Mouse (Mus musculus) large intestine, adult 2 months (tissue): ENCODE results near the gene Brat1. TPM values are rescaled to one million over a fixed set of nuclear protein-coding genes. Genes with fewer than 3 reads are reported as not detected.

Source experiments
- DNase-seq: peaks from one replicate; pipeline ENCODE4 v3.0.0-alpha.2; 2012; ENCODE audit warnings: low read depth, low spot score
- WGBS: fragments of 180-500 bp; shearing (Covaris S2); methylation state at CpG from one replicate; pipeline ENCODE4 v1.1.7; 2018; 5-methylcytosine and 5-hydroxymethylcytosine counted together
- polyA plus RNA-seq: library from polyadenylated mRNA; depleted of rRNA; stranded (reverse); fragments of >200 nt; gene quantifications from 2 replicates; pipeline ENCODE4 v1.2.3, GENCODE M21; 2012

Brat1 gene
- polyA plus RNA-seq, 1 experiment: 11.0 TPM

DNA sequence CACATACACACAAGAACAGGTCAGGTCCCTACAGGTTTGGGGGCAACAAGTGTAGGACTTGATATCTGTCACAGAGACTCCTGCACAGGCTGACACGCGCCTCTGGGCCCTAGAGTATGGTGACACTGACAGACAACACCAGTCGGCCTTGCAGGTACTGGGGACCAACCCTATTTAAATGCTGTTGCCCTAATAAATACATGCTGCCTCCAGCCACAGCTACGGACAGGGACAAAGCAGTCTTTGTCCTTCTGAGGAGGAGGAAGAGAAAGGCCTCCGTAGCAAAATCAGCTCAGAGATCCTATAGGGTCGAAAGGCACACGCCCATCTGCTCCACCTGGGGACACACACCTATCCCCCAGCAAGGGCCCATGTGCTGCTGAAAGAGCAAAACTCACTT lies 8.8 kb upstream of the Brat1 start:
- DNase-seq: no peak
- 47% methylated on average over 7 of the region's 7 CpGs for WGBS

DNA sequence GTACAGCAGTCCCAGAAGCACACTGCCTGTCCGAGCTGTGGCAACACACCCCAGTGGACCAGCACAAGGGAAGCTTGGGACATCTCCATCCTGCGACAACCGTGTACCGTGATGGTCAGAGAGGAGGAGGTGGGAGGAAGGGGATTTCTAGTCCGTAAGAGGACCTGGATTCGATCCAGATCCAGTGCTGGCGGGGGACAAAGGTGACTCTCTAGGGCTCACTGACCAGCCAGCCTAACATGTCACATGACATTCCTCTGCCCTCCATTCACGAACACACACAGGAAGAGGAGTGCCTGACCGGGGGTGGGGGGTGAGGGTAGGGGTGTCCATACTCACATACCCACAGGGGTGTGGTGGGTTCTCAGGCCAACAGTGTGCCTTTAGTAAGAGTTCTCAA lies 5.0 kb upstream of the Brat1 start:
- WGBS: 84% methylated on average over 9 of the region's 9 CpGs
- no peak for DNase-seq

DNA sequence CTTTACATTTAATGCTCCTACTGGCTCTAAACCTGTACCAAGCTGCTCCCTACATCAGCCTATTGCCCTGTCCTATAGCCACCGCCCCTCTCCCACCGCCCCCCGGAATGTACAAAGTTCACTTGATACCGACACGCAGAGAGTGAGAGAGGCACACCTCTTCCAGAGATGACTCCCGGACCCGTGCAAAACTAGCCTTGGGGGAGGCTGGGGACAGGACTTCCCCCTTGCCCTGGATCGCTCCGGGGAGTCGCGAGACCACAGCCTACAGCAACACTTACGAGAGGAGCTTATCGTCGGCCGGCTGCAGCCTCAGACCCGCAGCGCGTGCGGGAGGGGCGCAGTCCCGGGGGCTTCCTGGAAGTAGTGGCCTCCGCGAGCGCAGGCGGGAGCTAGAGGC lies 3.1 kb upstream of the Brat1 start:
- WGBS: under 1% methylated on average over 25 of the region's 25 CpGs
- DNase-seq: no peak

DNA sequence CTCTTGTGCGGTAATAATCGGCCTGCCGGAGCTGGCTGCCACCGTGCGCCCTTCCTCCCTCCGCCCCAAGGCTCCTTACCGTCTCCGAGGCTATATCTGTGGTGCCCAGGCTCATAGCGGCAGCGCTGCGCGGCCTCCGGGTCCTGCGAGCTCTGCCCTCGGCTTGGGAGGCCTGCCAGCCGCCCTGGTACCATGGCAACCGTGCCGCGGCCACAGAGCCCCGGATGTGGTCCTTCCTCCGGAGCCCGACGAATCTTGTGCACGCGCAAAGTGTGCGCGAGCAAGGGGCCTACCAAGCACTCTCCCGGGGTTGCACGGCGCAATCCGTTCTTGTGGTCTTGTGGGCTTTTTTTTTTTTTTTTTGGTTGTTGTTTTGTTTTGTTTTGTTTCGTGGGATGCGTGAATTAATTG lies 2.7 kb upstream of the Brat1 start, which contains the start of gene Iqce:
Gene Iqce, minus strand, starts transcription at position 276 of the 411 bp plus-strand sequence.
- DNase-seq: no peak

DNA sequence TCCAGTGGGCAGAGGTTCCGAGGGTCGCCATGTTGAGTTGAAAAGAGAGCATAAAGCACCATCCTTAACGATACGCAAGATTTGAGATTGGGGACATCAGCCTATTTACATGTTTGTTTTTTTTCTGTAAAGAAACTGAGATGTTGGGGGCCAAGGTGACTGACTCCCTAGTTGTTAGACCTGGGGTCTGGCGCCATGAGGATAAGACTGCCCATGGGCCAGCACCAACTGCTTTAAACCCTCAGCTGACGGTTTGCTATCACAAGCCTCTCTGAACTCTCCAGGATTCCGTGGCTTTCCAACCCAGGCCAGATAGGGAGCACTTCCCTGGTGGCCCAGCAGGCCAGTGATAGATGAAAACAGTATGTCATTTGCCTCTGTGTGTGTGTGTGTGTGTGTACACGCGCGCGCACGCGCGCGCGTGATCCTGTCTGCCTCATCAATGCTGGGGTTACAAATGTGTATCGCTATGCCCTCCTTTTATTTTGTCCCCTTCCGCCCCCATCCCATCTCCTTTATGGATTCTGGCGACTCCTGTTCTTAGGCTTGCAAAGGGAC lies 2.1 kb upstream of the Brat1 start:
- 84% methylated on average over 19 of the region's 19 CpGs for WGBS
- DNase-seq: no peak

More for the DNA sequence above, 2.7 kb upstream of the Brat1 start, which contains the start of gene Iqce:
- WGBS: under 1% methylated on average over 33 of the region's 33 CpGs

DNA sequence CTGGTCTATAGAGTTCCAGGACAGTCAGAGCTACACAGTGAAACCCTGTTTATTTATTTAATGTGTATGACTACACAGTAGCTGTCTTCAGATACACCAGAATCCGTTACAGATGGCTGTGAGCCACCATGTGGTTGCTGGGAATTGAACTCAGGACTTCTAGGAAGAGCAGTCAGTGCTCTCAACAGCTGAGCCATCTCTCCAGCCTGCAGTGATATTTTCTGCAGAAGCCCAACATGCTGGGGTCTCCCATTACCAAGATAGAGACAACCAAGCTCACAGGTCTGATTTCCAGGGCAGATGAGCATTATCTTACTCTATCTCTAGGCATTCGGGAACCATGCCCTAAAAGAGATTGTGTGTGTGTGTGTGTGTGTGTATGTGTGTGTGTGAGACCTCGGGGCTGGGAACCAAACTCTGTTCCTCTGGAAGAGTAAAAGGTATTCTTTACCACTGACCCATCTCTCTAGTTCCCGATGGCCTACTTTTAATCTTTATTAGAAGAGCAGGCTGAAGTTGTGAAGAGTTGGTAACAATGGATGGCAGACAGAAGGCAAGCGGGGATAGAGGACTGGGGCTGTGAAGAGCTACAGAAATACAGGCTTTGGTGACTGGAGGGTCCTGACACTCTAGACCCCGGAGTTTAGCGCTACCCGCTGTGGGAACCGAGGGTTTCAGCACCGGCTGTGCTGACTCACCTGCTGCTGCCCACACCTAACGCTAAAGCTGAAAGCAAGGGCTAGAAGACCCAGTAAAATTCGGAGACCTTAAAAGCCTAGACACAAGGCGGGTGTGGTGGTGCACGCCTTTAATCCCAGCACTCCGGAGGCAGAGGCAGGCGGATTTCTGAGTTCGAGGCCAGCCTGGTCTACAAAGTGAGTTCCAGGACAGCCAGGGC lies 1.1 kb upstream of the Brat1 start:
- WGBS: 21% methylated on average over 17 of the region's 17 CpGs
- no peak for DNase-seq

DNA sequence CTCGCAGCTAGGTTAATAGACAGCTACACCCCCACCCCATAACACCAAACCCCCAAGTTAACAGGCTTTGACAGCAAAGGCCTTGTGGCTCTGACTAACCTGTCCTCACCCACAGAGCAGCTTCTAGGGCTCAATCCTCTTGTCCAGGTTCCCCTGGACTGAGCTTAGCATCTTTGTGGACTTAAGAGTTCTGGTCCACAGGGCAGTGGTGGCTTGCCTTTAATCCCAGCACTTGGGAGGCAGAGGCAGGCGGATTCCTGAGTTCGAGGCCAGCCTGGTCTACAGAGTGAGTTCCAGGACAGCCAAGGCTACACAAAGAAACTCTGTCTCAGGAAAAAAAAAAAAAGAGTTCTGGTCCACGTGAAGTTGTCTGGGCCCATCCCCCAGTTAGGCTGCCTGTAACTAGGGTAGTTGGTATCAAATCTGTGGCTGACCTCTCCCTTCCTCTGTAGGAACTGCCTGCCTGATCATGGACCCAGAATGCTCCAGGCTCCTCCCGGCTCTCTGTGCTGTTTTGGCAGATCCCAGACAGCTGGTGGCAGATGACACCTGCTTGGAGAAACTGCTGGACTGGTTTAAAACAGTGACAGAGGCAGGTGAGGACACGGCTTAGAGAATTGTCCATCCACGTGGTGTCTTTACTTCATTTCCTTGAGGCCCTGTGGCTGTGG lies 825 bp downstream of the Brat1 start:
- WGBS: 30% methylated on average over 7 of the region's 7 CpGs
- no peak for DNase-seq

DNA sequence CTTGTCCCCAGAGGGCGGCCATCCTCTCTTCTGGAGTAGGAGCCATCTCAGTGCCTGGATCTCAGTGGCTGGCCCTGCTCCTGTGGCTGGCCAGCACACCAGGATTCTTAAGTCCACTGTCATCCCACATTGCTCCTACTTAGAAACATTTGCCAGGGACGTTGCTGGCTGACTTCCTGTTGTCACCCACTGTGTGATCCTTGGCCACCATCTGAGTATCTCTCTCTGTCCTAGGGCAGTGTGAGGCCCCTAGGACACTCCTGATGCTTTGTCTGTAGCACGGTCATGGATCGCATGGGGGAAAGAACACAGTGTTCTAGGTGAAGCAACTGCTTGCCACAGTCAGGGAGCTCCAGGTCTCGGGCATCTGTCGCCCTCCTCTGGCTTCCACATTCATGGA lies 5.5 kb downstream of the Brat1 start:
- no peak for DNase-seq
- WGBS: 93% methylated on average over 6 of the region's 6 CpGs

DNA sequence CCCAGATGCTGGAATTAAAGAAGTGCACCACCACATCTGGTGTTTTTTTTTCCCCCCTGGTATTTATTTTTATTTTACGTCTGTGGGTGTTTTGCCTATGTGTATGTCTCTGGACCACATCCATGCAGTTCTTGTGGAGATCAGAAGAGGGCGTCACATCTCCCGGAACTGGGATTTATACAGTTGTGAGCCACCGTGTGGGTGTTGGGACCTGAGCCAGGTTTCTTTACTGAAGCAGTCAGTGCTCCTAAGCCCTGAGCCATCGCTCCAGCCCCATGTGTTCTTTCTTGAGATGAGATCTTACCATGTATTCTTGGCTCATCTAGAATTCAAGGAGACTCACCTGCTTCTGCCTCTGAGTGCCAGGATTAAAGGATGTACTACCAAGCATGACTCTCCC lies 6.2 kb downstream of the Brat1 start:
- 75% methylated on average over 5 of the region's 5 CpGs for WGBS
- no peak for DNase-seq

DNA sequence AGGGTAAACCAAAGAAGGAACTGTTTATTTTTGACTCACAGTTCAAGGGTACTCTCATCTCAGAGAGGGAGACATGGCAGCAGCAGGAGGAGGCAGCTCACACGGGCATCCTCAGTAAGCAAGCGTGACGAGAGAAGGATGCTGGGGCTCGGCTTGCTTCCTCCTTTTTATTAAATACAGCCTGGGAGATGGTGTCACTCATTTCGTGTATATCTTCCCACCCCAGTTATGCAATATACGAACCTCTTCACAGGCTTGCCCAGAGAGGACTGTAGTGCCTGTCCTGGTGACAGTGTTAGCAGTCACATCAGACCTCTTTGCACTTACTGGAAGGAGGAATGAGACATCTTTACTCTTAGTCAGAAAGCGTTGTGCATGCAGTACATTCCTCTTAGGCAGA lies 16.0 kb downstream of the Brat1 start:
- WGBS: 78% methylated on average over 7 of the region's 7 CpGs
- no peak for DNase-seq

DNA sequence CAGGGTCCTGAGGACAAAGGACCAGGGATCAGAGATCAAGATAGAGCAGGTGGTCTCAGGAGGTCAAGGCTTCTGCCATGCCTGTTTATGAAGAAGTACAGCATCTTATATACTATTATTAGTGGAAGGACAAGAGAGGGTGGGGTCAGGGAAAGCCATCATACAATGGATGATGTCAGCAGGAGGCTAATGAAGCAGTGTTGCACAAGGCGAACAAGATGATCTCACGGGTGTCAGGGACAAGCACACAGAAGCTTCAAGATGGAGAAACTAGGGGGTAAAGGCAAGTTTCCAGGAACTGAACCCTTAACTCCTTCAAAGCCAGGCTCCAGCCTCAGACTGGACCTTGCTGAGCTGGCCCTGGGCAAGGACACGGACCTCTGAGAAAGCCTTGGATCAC lies 17.3 kb downstream of the Brat1 start:
- 61% methylated on average over 3 of the region's 3 CpGs for WGBS
- DNase-seq: no peak

DNA sequence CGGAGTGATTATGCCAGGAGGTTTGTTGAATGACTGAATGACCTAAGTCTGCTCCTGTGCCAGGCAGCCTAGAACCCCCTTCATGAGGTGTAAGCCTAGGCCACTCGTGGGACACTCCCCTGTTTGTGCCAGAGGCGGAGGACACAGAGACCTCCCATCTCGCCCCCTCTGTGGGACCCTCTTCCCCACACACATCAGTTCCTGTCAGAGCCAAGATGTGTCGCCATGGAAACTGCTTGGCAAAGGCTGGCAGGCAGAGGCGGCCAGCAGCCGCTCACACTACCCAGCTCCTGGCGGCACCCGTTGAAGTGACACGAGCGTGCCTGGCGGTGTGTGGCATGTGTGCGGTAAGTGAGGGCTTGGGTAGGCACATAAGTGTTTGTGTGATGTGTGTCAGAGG lies 19.0 kb downstream of the Brat1 start, which contains the start of gene Amz1:
Gene Amz1, plus strand, starts transcription at position 306 of the 400 bp plus-strand sequence.
- DNase-seq: no peak
- WGBS: 72% methylated on average over 13 of the region's 13 CpGs

DNA sequence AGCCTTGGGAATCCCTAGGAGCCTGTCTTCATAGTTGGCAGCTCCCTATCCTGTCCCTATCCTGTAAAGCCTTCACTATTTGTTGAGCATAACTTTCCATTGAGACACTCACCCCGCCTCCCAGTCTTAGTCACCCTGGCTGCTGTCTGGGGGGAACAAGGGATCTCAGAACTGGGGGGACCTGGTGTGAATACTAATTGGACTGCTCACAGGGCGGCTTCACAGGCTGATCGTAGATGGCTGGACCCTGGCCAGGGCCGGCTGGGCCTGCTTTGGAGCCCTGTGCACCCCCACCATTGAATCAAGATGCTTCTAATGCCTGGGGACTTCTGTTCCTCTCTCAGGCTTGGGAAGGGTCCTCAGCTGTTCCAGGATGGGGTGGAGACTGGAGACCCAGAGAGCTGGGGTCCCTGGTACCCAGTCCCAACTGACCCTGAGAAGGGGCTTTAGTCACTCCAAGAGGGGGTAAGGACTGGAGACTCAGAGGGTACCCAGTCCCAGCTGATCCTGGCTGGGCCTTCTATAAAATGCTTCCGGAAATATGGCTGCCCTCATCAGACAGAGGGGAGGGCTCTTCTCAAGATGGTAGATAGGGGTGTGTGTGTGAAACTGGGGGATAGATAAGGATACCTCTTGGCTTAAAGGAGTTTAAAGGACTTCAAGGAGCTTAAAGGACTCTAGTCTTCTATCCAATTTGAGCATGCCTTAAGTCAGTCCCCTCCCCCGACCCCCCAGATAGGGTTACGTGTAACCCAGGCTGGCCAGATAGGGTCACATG lies 21.4 kb downstream of the Brat1 start:
- no peak for DNase-seq
- 80% methylated on average over 7 of the region's 7 CpGs for WGBS

DNA sequence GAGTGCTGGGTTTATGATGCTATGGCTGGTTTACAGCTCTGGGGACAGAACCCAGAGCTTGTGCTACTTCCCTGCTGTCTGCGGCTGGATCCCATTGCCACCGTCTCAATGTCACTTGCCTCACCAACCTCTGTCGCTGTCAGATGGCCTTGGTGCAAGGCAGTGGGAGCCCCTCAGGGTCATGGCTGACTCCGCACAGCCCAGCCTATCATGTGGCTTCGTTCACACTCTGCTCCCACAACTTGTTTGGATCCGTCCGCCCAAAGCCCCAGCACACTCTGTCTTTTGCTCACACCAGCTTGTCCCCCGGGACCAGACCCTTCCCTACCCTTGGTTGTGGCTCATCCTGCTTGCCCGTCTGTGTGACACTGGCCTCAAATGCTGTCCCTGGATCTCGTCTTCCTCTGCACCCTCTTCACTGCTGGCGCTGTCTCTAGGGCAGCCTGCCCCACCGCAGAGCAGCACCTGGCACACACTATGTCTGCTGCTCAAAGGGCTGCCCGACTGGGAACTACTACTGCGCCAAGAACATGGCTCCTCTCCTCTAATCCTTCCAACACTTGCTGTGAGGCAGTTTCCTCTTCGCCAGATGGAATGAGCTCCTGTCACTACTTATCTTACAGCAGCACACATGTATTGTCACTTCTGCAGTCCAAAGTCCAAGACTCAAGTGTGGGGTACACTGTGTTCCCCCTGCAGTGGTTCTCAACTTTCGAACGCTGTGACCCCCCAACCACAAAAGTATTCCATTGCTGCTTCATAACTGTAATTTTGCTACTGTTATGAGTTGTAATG lies 22.3 kb downstream of the Brat1 start:
- no peak for DNase-seq
- 73% methylated on average over 17 of the region's 17 CpGs for WGBS

DNA sequence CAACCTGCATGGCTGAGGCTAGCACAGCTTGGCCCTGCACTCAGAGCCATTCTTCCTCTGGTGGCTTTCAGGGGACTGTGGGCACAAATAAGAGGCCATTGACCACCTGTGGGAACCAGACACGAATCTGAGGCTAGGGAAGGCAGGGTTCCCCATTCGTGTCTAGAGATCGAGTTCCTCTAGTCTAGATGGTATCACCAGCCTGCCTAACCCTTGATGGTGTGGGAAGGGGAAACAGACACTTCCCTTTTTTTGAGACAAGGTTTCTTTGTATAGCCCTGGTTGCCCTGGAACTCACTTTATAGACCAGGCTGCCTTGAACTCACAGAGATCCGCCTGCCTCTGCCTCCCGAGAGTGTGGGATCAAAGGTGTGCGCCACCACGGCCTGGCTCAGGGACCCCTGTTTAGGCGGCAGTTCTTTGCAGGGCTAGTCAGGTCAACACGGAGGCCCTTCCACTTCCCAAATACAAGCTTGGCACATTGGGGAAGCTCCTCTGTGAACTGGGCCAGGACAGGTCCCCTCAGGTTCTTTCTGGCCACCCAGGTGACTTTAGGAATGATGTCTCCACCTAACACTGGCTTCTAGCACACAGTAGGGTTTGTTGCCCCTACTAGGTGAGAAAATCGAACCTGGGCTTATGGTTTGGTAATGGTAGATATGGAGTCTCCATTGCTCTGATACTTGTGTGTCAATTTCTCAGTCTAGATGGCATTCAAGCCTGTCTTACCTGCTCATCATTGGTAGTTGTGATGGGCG lies 26.4 kb downstream of the Brat1 start:
- DNase-seq: no peak
- WGBS: 85% methylated on average over 11 of the region's 11 CpGs

DNA sequence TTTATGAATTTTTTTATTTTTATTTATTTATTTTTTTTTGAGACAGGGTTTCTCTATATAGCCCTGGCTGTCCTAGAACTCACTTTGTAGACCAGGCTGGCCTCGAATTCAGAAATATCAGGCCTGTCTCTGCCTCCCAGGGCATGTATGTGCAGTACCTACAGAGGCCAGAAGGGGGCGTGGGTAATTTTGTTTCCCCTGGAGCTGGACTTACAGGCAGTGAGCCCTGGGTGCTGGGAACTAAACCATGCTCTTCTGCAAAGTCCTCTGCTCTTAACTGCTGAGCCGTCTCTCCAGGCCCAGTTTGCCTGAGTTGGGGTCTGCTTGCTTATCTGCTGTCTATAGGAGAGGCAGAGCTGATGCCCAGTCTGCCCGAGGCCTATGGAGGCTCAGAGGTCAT lies 27.4 kb downstream of the Brat1 start:
- WGBS: 66% methylated on average over 4 of the region's 4 CpGs
- no peak for DNase-seq

DNA sequence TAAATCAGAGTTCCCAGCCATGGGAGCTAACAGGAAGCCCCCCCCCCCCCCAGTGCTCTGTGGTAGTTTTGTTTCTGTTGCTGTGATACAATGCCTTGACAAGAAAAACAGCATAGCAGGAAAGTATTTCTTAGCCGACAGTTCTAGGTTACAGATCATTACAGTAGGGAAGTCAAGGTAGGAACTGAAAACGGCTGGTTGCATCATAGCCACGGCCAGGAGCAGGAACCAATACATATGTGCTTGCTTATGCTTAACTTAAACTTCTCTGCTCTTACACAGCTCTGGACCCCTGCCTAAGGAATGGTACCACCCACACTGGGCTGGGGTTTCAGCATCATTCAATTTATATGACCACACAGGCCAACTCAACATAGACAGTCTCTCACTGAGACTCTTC lies 28.5 kb downstream of the Brat1 start:
- 55% methylated on average over 3 of the region's 3 CpGs for WGBS
- no peak for DNase-seq

DNA sequence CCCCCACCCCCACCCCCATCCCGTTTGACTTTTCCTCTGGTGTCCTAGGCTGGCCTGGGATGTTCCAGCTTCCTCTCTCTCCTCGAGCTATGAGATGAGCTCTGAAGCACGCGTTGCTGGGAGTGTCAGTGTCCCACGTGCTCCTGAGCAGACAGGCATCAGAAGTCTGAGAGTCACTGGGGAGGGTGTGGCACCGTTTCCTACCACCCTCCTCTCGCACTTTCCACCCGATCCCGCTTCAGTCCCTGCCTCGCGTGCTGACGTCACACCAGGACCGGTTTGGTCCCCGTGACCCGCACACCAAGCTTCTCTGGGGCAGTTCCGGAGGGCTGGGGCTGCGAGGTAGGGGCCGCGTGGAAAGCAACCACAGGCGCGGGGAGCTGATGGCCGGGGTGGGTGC lies 30.5 kb downstream of the Brat1 start:
- DNase-seq: no peak
- under 1% methylated on average over 22 of the region's 22 CpGs for WGBS
